Mouse (Mus musculus) spleen, adult 2 months (tissue): ENCODE data around the gene Cgn.

ENCODE experiments used
- CTCF ChIP-seq: fragments of 200-500 bp; IDR thresholded peaks from 2 replicates; pipeline ENCODE4 v1.5.1; 2011; ENCODE audit warnings: mild to moderate bottlenecking, inconsistent platforms; ENCODE audit not compliant: insufficient read depth, insufficient read length, insufficient replicate concordance; ENCODE audit errors: extremely low read depth
- POLR2A ChIP-seq: fragments of 200-500 bp; IDR thresholded peaks from 2 replicates; pipeline ENCODE4 v1.6.1; 2011; ENCODE audit warnings: low read depth, low read length, inconsistent platforms

- no peak for TF ChIP-seq POLR2A
- TF ChIP-seq CTCF, result no peak
These were observed 9.4 kb upstream of the Cgn start for GRCm38 (mm10) chr3:94795596-94796140.
